Mouse (Mus musculus): Measurements from ENCODE around the gene Rps10. TPM values are rescaled to one million over a fixed set of nuclear protein-coding genes. Genes with fewer than 3 reads are reported as not detected.

Gene Rps10
- polyA plus RNA-seq, 1 experiment, result 3,855 TPM

- peaks cover 19% of the 10 kb centered on the region for H3K9me3 ChIP-seq
- no peaks in the 10 kb centered on the region for H3K36me3 ChIP-seq (replicated peaks; ENCODE audit: low read length)
- no peak overlapping the region for H3K4me3 ChIP-seq (replicated peaks)
- peaks cover 56% of the 10 kb centered on the region for H3K27me3 ChIP-seq (replicated peaks)
- peaks cover 20% of the 10 kb centered on the region for H3K4me1 ChIP-seq
- TF ChIP-seq FLI1 (IDR thresholded peaks at IDR 0.05; ENCODE audit: low read length) (no peak), GATA1 (IDR thresholded peaks at IDR 0.05; ENCODE audit: borderline replicate concordance, low read length) (no peak)
These were observed 22.3 kb upstream of the Rps10 start for GRCm38 (mm10) chr17:27658767-27659166.

GRCm38 (mm10) chr17:27657123-27657522 lies 20.7 kb upstream of the Rps10 start:
- H3K4me3 ChIP-seq (replicated peaks), result no peak overlapping the region
- peaks cover 66% of the 10 kb centered on the region for H3K27me3 ChIP-seq (replicated peaks)
- no peaks in the 10 kb centered on the region for H3K36me3 ChIP-seq (replicated peaks; ENCODE audit: low read length)
- peaks cover 23% of the 10 kb centered on the region for H3K9me3 ChIP-seq
- H3K4me1 ChIP-seq, result peaks cover 20% of the 10 kb centered on the region
- TF ChIP-seq GATA1 (IDR thresholded peaks at IDR 0.05; ENCODE audit: borderline replicate concordance, low read length), result no peak
- no peak for TF ChIP-seq FLI1 (IDR thresholded peaks at IDR 0.05; ENCODE audit: low read length)

GRCm38 (mm10) chr17:27656414-27656813 lies 19.9 kb upstream of the Rps10 start:
- Histone ChIP-seq H3K4me3 (replicated peaks) (no peak overlapping the region), H3K27me3 (replicated peaks) (peaks cover 70% of the 10 kb centered on the region)
- TF ChIP-seq GATA1 (IDR thresholded peaks at IDR 0.05; ENCODE audit: borderline replicate concordance, low read length) (no peak), FLI1 (IDR thresholded peaks at IDR 0.05; ENCODE audit: low read length) (no peak)

GRCm38 (mm10) chr17:27656011-27656399 lies 19.5 kb upstream of the Rps10 start:
- peaks cover 23% of the 10 kb centered on the region for H3K9me3 ChIP-seq

More at GRCm38 (mm10) chr17:27656414-27656813, 19.9 kb upstream of the Rps10 start:
- no peaks in the 10 kb centered on the region for H3K36me3 ChIP-seq (replicated peaks; ENCODE audit: low read length)
- peaks cover 20% of the 10 kb centered on the region for H3K4me1 ChIP-seq
- peaks cover 23% of the 10 kb centered on the region for H3K9me3 ChIP-seq

GRCm38 (mm10) chr17:27655089-27656010 lies 18.9 kb upstream of the Rps10 start, which contains the start of gene Pacsin1:
TSS of gene Pacsin1 (plus strand) at chr17:27655509.
- no peak for TF ChIP-seq FLI1 (IDR thresholded peaks at IDR 0.05; ENCODE audit: low read length)
- TF ChIP-seq GATA1 (IDR thresholded peaks at IDR 0.05; ENCODE audit: borderline replicate concordance, low read length), result no peak
- no peaks in the 10 kb centered on the region for H3K36me3 ChIP-seq (replicated peaks; ENCODE audit: low read length)
- peaks cover 27% of the 10 kb centered on the region for H3K4me1 ChIP-seq
- peaks cover 23% of the 10 kb centered on the region for H3K9me3 ChIP-seq
- peaks cover 78% of the 10 kb centered on the region for H3K27me3 ChIP-seq (replicated peaks)
- H3K4me3 ChIP-seq (replicated peaks), result peak within 1 kb of the TSS; percentile 83

More at GRCm38 (mm10) chr17:27656011-27656399, 19.5 kb upstream of the Rps10 start:
- Histone ChIP-seq H3K36me3 (replicated peaks; ENCODE audit: low read length) (no peaks in the 10 kb centered on the region), H3K4me3 (replicated peaks) (peak overlapping the region; percentile 83), H3K27me3 (replicated peaks) (peaks cover 72% of the 10 kb centered on the region), H3K4me1 (peaks cover 20% of the 10 kb centered on the region)
- no peak for TF ChIP-seq GATA1 (IDR thresholded peaks at IDR 0.05; ENCODE audit: borderline replicate concordance, low read length)
- no peak for TF ChIP-seq FLI1 (IDR thresholded peaks at IDR 0.05; ENCODE audit: low read length)

GRCm38 (mm10) chr17:27653253-27653959 lies 16.9 kb upstream of the Rps10 start:
- peaks cover 11% of the 10 kb centered on the region for H3K9me3 ChIP-seq
- H3K4me3 ChIP-seq (replicated peaks), result no peak overlapping the region
- peaks cover 32% of the 10 kb centered on the region for H3K4me1 ChIP-seq
- peaks cover 81% of the 10 kb centered on the region for H3K27me3 ChIP-seq (replicated peaks)
- TF ChIP-seq GATA1 (IDR thresholded peaks at IDR 0.05; ENCODE audit: borderline replicate concordance, low read length) (no peak), FLI1 (IDR thresholded peaks at IDR 0.05; ENCODE audit: low read length) (no peak)
- no peaks in the 10 kb centered on the region for H3K36me3 ChIP-seq (replicated peaks; ENCODE audit: low read length)

GRCm38 (mm10) chr17:27652046-27652790 lies 15.7 kb upstream of the Rps10 start:
- H3K4me3 ChIP-seq (replicated peaks), result no peak overlapping the region

GRCm38 (mm10) chr17:27650586-27650985 lies 14.1 kb upstream of the Rps10 start:
- TF ChIP-seq GATA1 (IDR thresholded peaks at IDR 0.05; ENCODE audit: borderline replicate concordance, low read length), result no peak
- TF ChIP-seq FLI1 (IDR thresholded peaks at IDR 0.05; ENCODE audit: low read length), result no peak
- H3K9me3 ChIP-seq, result peaks cover 19% of the 10 kb centered on the region
- no peak overlapping the region for H3K4me3 ChIP-seq (replicated peaks)
- peaks cover 79% of the 10 kb centered on the region for H3K27me3 ChIP-seq (replicated peaks)
- peaks cover 26% of the 10 kb centered on the region for H3K4me1 ChIP-seq
- H3K36me3 ChIP-seq (replicated peaks; ENCODE audit: low read length), result no peaks in the 10 kb centered on the region

More at GRCm38 (mm10) chr17:27652046-27652790, 15.7 kb upstream of the Rps10 start:
- no peak for TF ChIP-seq FLI1 (IDR thresholded peaks at IDR 0.05; ENCODE audit: low read length)
- no peak for TF ChIP-seq GATA1 (IDR thresholded peaks at IDR 0.05; ENCODE audit: borderline replicate concordance, low read length)
- H3K4me1 ChIP-seq, result peaks cover 32% of the 10 kb centered on the region
- peaks cover 83% of the 10 kb centered on the region for H3K27me3 ChIP-seq (replicated peaks)
- H3K36me3 ChIP-seq (replicated peaks; ENCODE audit: low read length), result no peaks in the 10 kb centered on the region
- H3K9me3 ChIP-seq, result peaks cover 17% of the 10 kb centered on the region

GRCm38 (mm10) chr17:27650160-27650559 lies 13.7 kb upstream of the Rps10 start:
- peaks cover 22% of the 10 kb centered on the region for H3K4me1 ChIP-seq
- TF ChIP-seq GATA1 (IDR thresholded peaks at IDR 0.05; ENCODE audit: borderline replicate concordance, low read length) (no peak), FLI1 (IDR thresholded peaks at IDR 0.05; ENCODE audit: low read length) (no peak)
- H3K36me3 ChIP-seq (replicated peaks; ENCODE audit: low read length), result no peaks in the 10 kb centered on the region
- H3K27me3 ChIP-seq (replicated peaks), result peaks cover 77% of the 10 kb centered on the region
- H3K4me3 ChIP-seq (replicated peaks), result peak overlapping the region; percentile 83
- H3K9me3 ChIP-seq, result peaks cover 19% of the 10 kb centered on the region

Measured in megakaryocyte, embryonic 14.5 days (primary cell).